Mouse (Mus musculus) forebrain, embryonic 15.5 days (tissue): ENCODE data around the gene Prr19. TPM values are rescaled to one million over a fixed set of nuclear protein-coding genes. Genes with fewer than 3 reads are reported as not detected.

Experiments used
- ATAC-seq: fragments of 200-750 bp; cut with Nextera tagmentation; replicated peaks from 2 replicates; pipeline ENCODE4 v1.8.0; 2017; ENCODE audit warnings: mild to moderate bottlenecking, moderate TSS enrichment, moderate library complexity
- H3K27ac ChIP-seq: fragments of 300-500 bp; sonication (generic); replicated peaks from 2 replicates; pipeline ENCODE4 v1.5.1; 2015; ENCODE audit warnings: mild to moderate bottlenecking, inconsistent platforms
- H3K27me3 ChIP-seq: fragments of 300-500 bp; sonication (generic); 2 replicates; pipeline ENCODE4 v1.6.1; 2015; ENCODE audit warnings: inconsistent platforms
- H3K36me3 ChIP-seq: fragments of 300-500 bp; sonication (generic); 2 replicates; pipeline ENCODE4 v1.6.1; 2015; ENCODE audit warnings: mild to moderate bottlenecking, inconsistent platforms
- H3K4me1 ChIP-seq: fragments of 300-500 bp; sonication (generic); 2 replicates; pipeline ENCODE4 v1.6.1; 2015; ENCODE audit warnings: inconsistent platforms
- H3K4me2 ChIP-seq: fragments of 300-500 bp; sonication (generic); replicated peaks from 2 replicates; pipeline ENCODE4 v1.6.1; 2015; ENCODE audit warnings: mild to moderate bottlenecking, inconsistent platforms
- H3K4me3 ChIP-seq: fragments of 300-500 bp; sonication (generic); 2 replicates; pipeline ENCODE4 v1.5.1; 2015; ENCODE audit warnings: mild to moderate bottlenecking, inconsistent platforms
- H3K9ac ChIP-seq: fragments of 300-500 bp; sonication (generic); replicated peaks from 2 replicates; pipeline ENCODE4 v1.6.1; 2015; ENCODE audit warnings: mild to moderate bottlenecking, inconsistent platforms
- H3K9me3 ChIP-seq: fragments of 300-500 bp; sonication (generic); 2 replicates; pipeline ENCODE4 v1.6.1; 2016; ENCODE audit warnings: inconsistent platforms
- WGBS: fragments of 180-500 bp; shearing (Covaris S2); methylation state at CpG from one replicate; pipeline ENCODE4 v1.1.7; 2015; ENCODE audit warnings: mixed read lengths; 5-methylcytosine and 5-hydroxymethylcytosine counted together
- polyA plus RNA-seq: library from polyadenylated mRNA; unstranded; fragments of >200 nt; fragmentation: Nextera tagmentation; extraction: Ambion mirVana; gene quantifications from 2 replicates; pipeline ENCODE4 v1.2.1, GENCODE M21; 2015

The Prr19 gene
- polyA plus RNA-seq, 1 experiment from 2014 or later, result 2.1 TPM

- H3K9ac ChIP-seq, result peak overlapping the region; percentile 79
- H3K27ac ChIP-seq, result peak overlapping the region; percentile 100
- H3K9me3 ChIP-seq, result no peaks in the 10 kb centered on the region
- H3K4me3 ChIP-seq, result peak overlapping the region; percentile 70
- H3K4me1 ChIP-seq, result peaks cover 66% of the 10 kb centered on the region
- peak overlapping the region; percentile 75 for H3K4me2 ChIP-seq
- H3K27me3 ChIP-seq, result no peaks in the 10 kb centered on the region
- WGBS, result under 1% methylated on average over 43 of the region's 49 CpGs
- ATAC-seq, result peak; percentile 66
- H3K36me3 ChIP-seq, result no peaks in the 10 kb centered on the region
Observed at GRCm38 (mm10) chr7:25279076-25279860, 21.9 kb upstream of the Prr19 start.

- Histone ChIP-seq H3K4me3 (peak overlapping the region; percentile 70), H3K9me3 (no peaks in the 10 kb centered on the region), H3K4me2 (peak overlapping the region; percentile 75), H3K4me1 (peaks cover 70% of the 10 kb centered on the region), H3K27ac (peak overlapping the region; percentile 100), H3K27me3 (no peaks in the 10 kb centered on the region), H3K36me3 (peaks cover 5% of the 10 kb centered on the region), H3K9ac (peak overlapping the region; percentile 79)
- WGBS, result 0% methylated on average over 6 of the region's 6 CpGs
- peak; percentile 0; the same call in 1 of the 2 replicates for ATAC-seq
Observed at GRCm38 (mm10) chr7:25279861-25280791, 21.1 kb upstream of the Prr19 start.

GRCm38 (mm10) chr7:25281166-25281733 is 20.0 kb upstream of the Prr19 start:
- H3K27ac ChIP-seq, result peak overlapping the region; percentile 100
- no peaks in the 10 kb centered on the region for H3K9me3 ChIP-seq
- no peak for ATAC-seq
- peaks cover 69% of the 10 kb centered on the region for H3K4me1 ChIP-seq
- WGBS, result 14% methylated on average over 12 of the region's 12 CpGs
- H3K4me2 ChIP-seq, result peak overlapping the region; percentile 75
- peak overlapping the region; percentile 70 for H3K4me3 ChIP-seq
- H3K9ac ChIP-seq, result peak overlapping the region; percentile 34
- peaks cover 16% of the 10 kb centered on the region for H3K36me3 ChIP-seq
- H3K27me3 ChIP-seq, result no peaks in the 10 kb centered on the region

GRCm38 (mm10) chr7:25281734-25282601 is 19.2 kb upstream of the Prr19 start:
- peak overlapping the region; percentile 70 for H3K4me3 ChIP-seq
- no peaks in the 10 kb centered on the region for H3K9me3 ChIP-seq
- H3K27ac ChIP-seq, result peak overlapping the region; percentile 100
- H3K9ac ChIP-seq, result peak overlapping the region; percentile 76
- H3K36me3 ChIP-seq, result peaks cover 24% of the 10 kb centered on the region
- peaks cover 63% of the 10 kb centered on the region for H3K4me1 ChIP-seq
- no peaks in the 10 kb centered on the region for H3K27me3 ChIP-seq
- under 1% methylated on average over 71 of the region's 108 CpGs for WGBS
- peak; percentile 68 for ATAC-seq
- peak overlapping the region; percentile 75 for H3K4me2 ChIP-seq

GRCm38 (mm10) chr7:25282731-25283211 is 18.4 kb upstream of the Prr19 start:
- Histone ChIP-seq H3K4me1 (peaks cover 57% of the 10 kb centered on the region), H3K9ac (peak overlapping the region; percentile 76), H3K27me3 (no peaks in the 10 kb centered on the region), H3K4me3 (peak overlapping the region; percentile 70), H3K9me3 (no peaks in the 10 kb centered on the region), H3K27ac (peak overlapping the region; percentile 100), H3K36me3 (peaks cover 32% of the 10 kb centered on the region), H3K4me2 (peak overlapping the region; percentile 68)
- ATAC-seq, result no peak
- under 1% methylated on average over 28 of the region's 36 CpGs for WGBS

GRCm38 (mm10) chr7:25283637-25284036 is 17.6 kb upstream of the Prr19 start:
- Histone ChIP-seq H3K4me2 (peak overlapping the region; percentile 68), H3K9me3 (no peaks in the 10 kb centered on the region), H3K4me1 (peaks cover 54% of the 10 kb centered on the region), H3K4me3 (peak overlapping the region; percentile 70), H3K36me3 (peaks cover 40% of the 10 kb centered on the region), H3K27me3 (no peaks in the 10 kb centered on the region), H3K9ac (peak overlapping the region; percentile 76), H3K27ac (peak overlapping the region; percentile 100)
- WGBS, result 6% methylated on average over 5 of the region's 5 CpGs
- no peak for ATAC-seq

- peaks cover 46% of the 10 kb centered on the region for H3K36me3 ChIP-seq
- peaks cover 54% of the 10 kb centered on the region for H3K4me1 ChIP-seq
- no peaks in the 10 kb centered on the region for H3K27me3 ChIP-seq
- no peak for ATAC-seq
- H3K27ac ChIP-seq, result peak overlapping the region; percentile 100
- no peaks in the 10 kb centered on the region for H3K9me3 ChIP-seq
- peak overlapping the region; percentile 70 for H3K4me3 ChIP-seq
- peak overlapping the region; percentile 76 for H3K9ac ChIP-seq
- H3K4me2 ChIP-seq, result peak overlapping the region; percentile 68
- WGBS, result 54% methylated on average over 2 of the region's 2 CpGs
Observed at GRCm38 (mm10) chr7:25284171-25284570, 17.0 kb upstream of the Prr19 start.

GRCm38 (mm10) chr7:25284766-25285165 is 16.4 kb upstream of the Prr19 start:
- Histone ChIP-seq H3K4me3 (peak overlapping the region; percentile 70), H3K9ac (0 out of 2 replicates have a peak overlapping the region, but pooled peaks have one; percentile 76), H3K27me3 (no peaks in the 10 kb centered on the region), H3K4me1 (peaks cover 48% of the 10 kb centered on the region), H3K27ac (peak overlapping the region; percentile 100; the same call in 1 of the 2 replicates), H3K9me3 (no peaks in the 10 kb centered on the region), H3K4me2 (peak overlapping the region; percentile 68), H3K36me3 (peaks cover 52% of the 10 kb centered on the region)
- ATAC-seq, result no peak
- 50% methylated on average over 5 of the region's 5 CpGs for whole genome bisulfite sequencing

GRCm38 (mm10) chr7:25285511-25286238 is 15.5 kb upstream of the Prr19 start:
- H3K4me1 ChIP-seq, result peaks cover 43% of the 10 kb centered on the region
- H3K27me3 ChIP-seq, result no peaks in the 10 kb centered on the region
- H3K9me3 ChIP-seq, result no peaks in the 10 kb centered on the region
- H3K4me2 ChIP-seq, result no peak overlapping the region
- H3K27ac ChIP-seq, result no peak overlapping the region
- peaks cover 61% of the 10 kb centered on the region for H3K36me3 ChIP-seq
- ATAC-seq, result no peak
- WGBS, result 85% methylated on average over 20 of the region's 20 CpGs
- no peak overlapping the region for H3K4me3 ChIP-seq
- H3K9ac ChIP-seq, result no peak overlapping the region

GRCm38 (mm10) chr7:25286989-25287388 is 14.2 kb upstream of the Prr19 start:
- Histone ChIP-seq H3K9ac (no peak overlapping the region), H3K27ac (no peak overlapping the region), H3K4me2 (no peak overlapping the region), H3K27me3 (no peaks in the 10 kb centered on the region), H3K9me3 (no peaks in the 10 kb centered on the region), H3K4me3 (no peak overlapping the region), H3K4me1 (peaks cover 41% of the 10 kb centered on the region), H3K36me3 (peaks cover 74% of the 10 kb centered on the region)
- 76% methylated on average over 8 of the region's 8 CpGs for WGBS
- ATAC-seq, result no peak
